ENCODE assay signal across 12 mouse cellular contexts in the genomic region with DNA sequence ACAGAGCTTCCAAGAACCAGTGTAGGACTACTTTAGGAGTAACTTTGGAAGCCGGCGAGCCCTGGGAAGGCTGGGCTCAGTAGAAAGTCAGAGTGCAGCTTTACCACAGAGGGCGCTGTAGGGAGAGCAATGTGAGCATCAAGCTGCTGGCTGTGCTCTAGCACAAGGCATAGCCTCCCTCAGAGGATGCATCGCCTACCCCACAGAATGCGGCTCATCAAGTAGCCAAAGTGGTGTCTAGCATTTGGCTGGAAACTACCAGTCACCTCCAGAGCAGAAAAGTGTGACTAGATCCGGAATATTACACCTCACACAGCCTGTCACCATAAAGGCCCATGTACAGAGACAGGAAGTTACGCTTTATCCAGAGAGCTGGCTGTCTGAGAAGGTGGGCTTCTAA. TPM values are rescaled to one million over a fixed set of nuclear protein-coding genes. Genes with fewer than 3 reads are reported as not detected.
DNase-seq lines count a peak whose midpoint lies in the region; ATAC-seq and TF ChIP-seq lines count a peak whose summit lies in the region.
"Had no signal": no experiment of that assay in that cellular context is flagged by ENCODE, and none has a peak within 500 bp of the region (broad histone marks: within the 10 kb centered on the region; RNA-seq: fewer than 3 reads in every experiment).

No protein-coding gene starts in this region.

- no peak for DNase-seq in lung, embryonic 14.5 days
- DNase-seq in lung, adult 2 months, result no peak
- DNase-seq in ZHBTc4 (ENCODE audit: low read depth, low spot score), result peak; percentile 39
- no peak for DNase-seq in liver, postnatal 0 days
- DNase-seq in thymus, postnatal 4 days, result peak; percentile 81
- DNase-seq in left cerebral cortex, adult 18-20 months (ENCODE audit: low spot score in 2 of 2), result no peak
- DNase-seq in cerebellum, postnatal 36 days, result no peak
- DNase-seq: gastrocnemius, postnatal 36 days; heart, postnatal 10 days; kidney, adult 18-20 months; spleen, adult 18-20 months had no signal

- no peak overlapping the region for H3K4me3 ChIP-seq in lung, embryonic 14.5 days (ENCODE audit: low read depth, low read length)
- no peak overlapping the region for H3K4me3 ChIP-seq in lung, adult 2 months (replicated peaks; ENCODE audit: extremely low read depth, low read depth, low read length)
- no peak overlapping the region for H3K4me3 ChIP-seq in liver, postnatal 0 days (ENCODE audit: low read depth, low read length)

- no peaks in the 10 kb centered on the region for H3K27me3 ChIP-seq in lung, embryonic 14.5 days (ENCODE audit: insufficient read depth, low read length)
- H3K27me3 ChIP-seq in liver, postnatal 0 days (ENCODE audit: insufficient read depth, low read length), result no peaks in the 10 kb centered on the region

- ATAC-seq in lung, embryonic 14.5 days (ENCODE audit: insufficient read depth), result no peak
- ATAC-seq in liver, postnatal 0 days, result no peak
- ATAC-seq: midbrain, embryonic 16.5 days had no signal

- no peak overlapping the region for H3K9ac ChIP-seq in lung, embryonic 14.5 days
- no peak overlapping the region for H3K9ac ChIP-seq in liver, postnatal 0 days (replicated peaks)

- 72% methylated on average over 7 of the region's 7 CpGs for WGBS in lung, embryonic 14.5 days
- 84% methylated on average over 7 of the region's 7 CpGs for WGBS in lung, adult 2 months
- WGBS in liver, postnatal 0 days (ENCODE audit: insufficient replicate concordance), result 91% methylated on average over 7 of the region's 7 CpGs

- H3K4me1 ChIP-seq in lung, embryonic 14.5 days (ENCODE audit: insufficient read depth), result no peaks in the 10 kb centered on the region
- H3K4me1 ChIP-seq in lung, adult 2 months (ENCODE audit: control insufficient read depth, insufficient read depth, low read length), result no peaks in the 10 kb centered on the region
- H3K4me1 ChIP-seq in liver, postnatal 0 days (ENCODE audit: insufficient read depth), result peaks cover 8% of the 10 kb centered on the region; the same call in 1 of the 2 replicates

- TF ChIP-seq POLR2A in lung, adult 2 months (IDR thresholded peaks at IDR 0.05; ENCODE audit: borderline replicate concordance, extremely low read depth, low read depth, low read length), result no peak

- H3K27ac ChIP-seq in lung, embryonic 14.5 days (ENCODE audit: low read depth), result no peak overlapping the region
- H3K27ac ChIP-seq in liver, postnatal 0 days (ENCODE audit: low read depth), result peak overlapping the region; percentile 51

- TF ChIP-seq EP300 in liver, postnatal 0 days (IDR thresholded peaks at IDR 0.05; ENCODE audit: low read depth), result no peak

- no peaks in the 10 kb centered on the region for H3K9me3 ChIP-seq in lung, embryonic 14.5 days (ENCODE audit: low read depth, low read length)
- H3K9me3 ChIP-seq in liver, postnatal 0 days (ENCODE audit: low read length), result no peaks in the 10 kb centered on the region

- H3K4me2 ChIP-seq in lung, embryonic 14.5 days, result no peak overlapping the region
- no peak overlapping the region for H3K4me2 ChIP-seq in liver, postnatal 0 days (ENCODE audit: low read depth, low read length)

- no peaks in the 10 kb centered on the region for H3K36me3 ChIP-seq in lung, embryonic 14.5 days (ENCODE audit: insufficient read depth)
- no peaks in the 10 kb centered on the region for H3K36me3 ChIP-seq in liver, postnatal 0 days (replicated peaks; ENCODE audit: insufficient read depth, low read length)

- peak; percentile 7; the same call in 1 of the 2 replicates for TF ChIP-seq CTCF in lung, embryonic 14.5 days (IDR thresholded peaks at IDR 0.05; ENCODE audit: low read depth)
- no peak for TF ChIP-seq CTCF in lung, adult 2 months (IDR thresholded peaks at IDR 0.05; ENCODE audit: insufficient read depth, low read length)
- peak; percentile 50 for TF ChIP-seq CTCF in liver, postnatal 0 days (IDR thresholded peaks at IDR 0.05; ENCODE audit: low read depth)

RNA-seq across cellular contexts. Expression of a gene that starts 7.4 kb away (rescaled TPM):
- polyA plus RNA-seq in lung, embryonic 14.5 days (2014; fragmentation: Nextera tagmentation; extraction: Ambion mirVana), result 0.78 and 0.85 TPM in 2 replicates
- 51.1 and 56.8 TPM in 2 replicates for polyA plus RNA-seq in lung, adult 2 months (2012; rRNA removed)
- polyA plus RNA-seq in liver, postnatal 0 days (2015; fragmentation: Nextera tagmentation; extraction: Ambion mirVana), result 17.2 and 20.0 TPM in 2 replicates
- 1 to 10 TPM; 2.0 to 2.1 TPM for total RNA-seq in left cerebral cortex, adult 18-20 months (2021)
- polyA plus RNA-seq: midbrain, embryonic 16.5 days had no signal

RNA-seq across cellular contexts. Expression of a gene that starts 24.9 kb away (rescaled TPM):
- 0.14 and 0.15 TPM in 2 replicates for polyA plus RNA-seq in lung, embryonic 14.5 days (2014; fragmentation: Nextera tagmentation; extraction: Ambion mirVana)
- polyA plus RNA-seq in lung, adult 2 months (2012; rRNA removed), result 0.09 TPM in 1 of 2 replicates, not detected in the other
- polyA plus RNA-seq in liver, postnatal 0 days (2015; fragmentation: Nextera tagmentation; extraction: Ambion mirVana), result 0.15 and 0.21 TPM in 2 replicates
- total RNA-seq in left cerebral cortex, adult 18-20 months (2021), result 10 to 100 TPM; 35.7 to 36.1 TPM
- total RNA-seq: gastrocnemius, postnatal 36 days; heart, postnatal 10 days had no signal

RNA-seq across cellular contexts. Expression of a gene that starts 28.1 kb away (rescaled TPM):
- 49.3 and 51.0 TPM in 2 replicates for polyA plus RNA-seq in lung, embryonic 14.5 days (2014; fragmentation: Nextera tagmentation; extraction: Ambion mirVana)
- polyA plus RNA-seq in lung, adult 2 months (2012; rRNA removed), result 35.0 and 49.1 TPM in 2 replicates
- 10.9 and 11.4 TPM in 2 replicates for polyA plus RNA-seq in liver, postnatal 0 days (2015; fragmentation: Nextera tagmentation; extraction: Ambion mirVana)
- 10 to 100 TPM; 38.3 to 46.8 TPM for total RNA-seq in left cerebral cortex, adult 18-20 months (2021)

RNA-seq across cellular contexts. Expression of a gene that starts 36.9 kb away (rescaled TPM):
- 37.4 and 39.9 TPM in 2 replicates for polyA plus RNA-seq in lung, embryonic 14.5 days (2014; fragmentation: Nextera tagmentation; extraction: Ambion mirVana)
- 8.9 and 14.8 TPM in 2 replicates for polyA plus RNA-seq in lung, adult 2 months (2012; rRNA removed)
- 5.9 and 6.5 TPM in 2 replicates for polyA plus RNA-seq in liver, postnatal 0 days (2015; fragmentation: Nextera tagmentation; extraction: Ambion mirVana)
- 10 to 100 TPM; 67.7 to 70.2 TPM for total RNA-seq in left cerebral cortex, adult 18-20 months (2021)

Comparison
In these comparisons a context has a peak if more than half of its experiments do, and no peak if none do; other contexts are left out.
1. DNase-seq: peak in ZHBTc4 (single experiment) and thymus, postnatal 4 days (single experiment); none in lung, embryonic 14.5 days (single experiment), lung, adult 2 months (single experiment), liver, postnatal 0 days (single experiment), left cerebral cortex, adult 18-20 months (0 of 2) and cerebellum, postnatal 36 days (0 of 2).